Mouse (Mus musculus) MEL-GATA-1-ER (cell line): ENCODE results near the gene Tbcb.
"Not testable (repeated sequence)": the region's sequence is repeated elsewhere in the genome, so short reads cannot be mapped to it uniquely, and the experiment has no call there.

Experiments
- DNase-seq: peaks from one replicate; pipeline ENCODE4 v3.0.0-alpha.2; 2012; ENCODE audit warnings: low read depth; ENCODE audit errors: extremely low read depth

The Tbcb gene

DNA sequence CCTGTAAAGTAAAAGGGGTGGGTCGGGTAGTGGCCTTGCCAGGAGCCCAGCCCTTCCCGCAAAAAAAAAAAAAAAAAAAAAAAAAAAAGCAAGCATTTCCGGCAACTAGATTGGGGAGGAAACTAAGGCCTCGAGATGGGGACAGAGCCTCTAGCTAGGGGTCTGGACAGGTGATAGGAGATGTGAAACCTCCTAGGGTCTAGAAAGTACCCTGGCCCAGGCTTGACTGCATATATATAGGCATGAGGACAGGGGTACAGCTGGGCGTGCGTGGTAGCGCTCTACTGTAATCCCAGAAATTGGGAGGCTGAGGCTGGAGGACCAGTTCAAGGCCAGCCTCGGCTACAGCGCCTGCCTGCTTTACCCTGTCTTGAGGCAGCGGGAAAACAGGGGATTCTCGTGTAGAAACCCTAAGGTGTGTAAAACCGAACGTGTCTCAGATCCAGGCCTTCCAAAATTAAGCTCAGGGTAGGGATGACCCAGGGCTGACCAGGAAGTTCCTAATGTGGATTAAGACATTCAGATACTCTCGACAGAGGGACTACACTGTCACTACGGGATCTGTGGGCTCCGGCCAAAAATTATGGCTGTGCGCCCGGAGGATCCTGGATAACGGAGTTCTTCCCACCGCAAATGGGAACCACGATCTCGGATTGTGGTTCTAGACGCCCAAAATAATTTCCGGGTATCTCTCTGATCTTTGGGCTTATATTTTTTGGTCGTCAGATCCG lies 37.8 kb downstream of the Tbcb start:
- no peak for DNase-seq

DNA sequence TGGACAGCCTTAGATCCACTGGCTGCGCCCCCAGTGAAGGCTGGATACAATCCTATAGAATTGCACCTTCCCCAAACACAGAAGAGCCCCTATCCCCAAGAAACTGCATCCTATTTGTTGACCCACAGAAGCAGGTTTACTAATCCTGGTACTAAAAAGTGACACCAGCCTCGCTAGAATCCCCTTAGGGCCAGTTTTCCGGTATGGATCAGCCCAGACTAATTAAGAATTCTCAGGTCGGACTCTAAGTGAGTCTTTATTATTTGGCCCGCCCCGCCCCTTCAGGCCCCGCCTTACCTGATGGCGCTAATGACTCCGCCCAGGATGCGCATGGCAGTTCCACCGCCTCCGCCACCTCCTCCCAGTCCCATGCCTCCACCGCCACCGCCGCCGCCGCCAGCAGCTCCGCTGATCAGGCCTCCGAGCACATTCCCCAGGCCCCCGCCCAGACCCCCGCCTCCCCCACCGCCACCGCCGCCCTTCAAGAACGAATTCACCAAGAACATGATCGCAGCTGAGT lies 38.4 kb downstream of the Tbcb start:
- DNase-seq: peak; percentile 56

DNA sequence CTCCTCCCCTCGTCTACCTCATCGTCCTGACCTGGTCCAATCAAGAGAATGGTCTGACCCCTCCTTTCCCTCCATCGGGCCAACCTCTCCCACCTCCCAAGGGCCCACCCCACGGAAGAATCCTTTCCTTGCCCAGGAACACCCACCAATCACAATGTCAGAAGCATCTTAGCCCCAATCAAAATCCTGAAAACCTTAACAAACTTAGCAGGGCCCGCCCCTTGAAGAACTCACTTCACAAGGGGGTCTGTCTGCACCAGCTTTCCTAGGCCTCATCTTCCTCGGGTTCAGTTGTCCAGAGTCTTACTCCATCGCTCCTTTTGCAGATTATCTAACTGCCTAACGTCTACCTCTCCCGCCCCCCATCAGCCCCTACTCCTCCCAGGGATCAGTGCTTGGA lies 39.1 kb downstream of the Tbcb start:
- DNase-seq: no peak

DNA sequence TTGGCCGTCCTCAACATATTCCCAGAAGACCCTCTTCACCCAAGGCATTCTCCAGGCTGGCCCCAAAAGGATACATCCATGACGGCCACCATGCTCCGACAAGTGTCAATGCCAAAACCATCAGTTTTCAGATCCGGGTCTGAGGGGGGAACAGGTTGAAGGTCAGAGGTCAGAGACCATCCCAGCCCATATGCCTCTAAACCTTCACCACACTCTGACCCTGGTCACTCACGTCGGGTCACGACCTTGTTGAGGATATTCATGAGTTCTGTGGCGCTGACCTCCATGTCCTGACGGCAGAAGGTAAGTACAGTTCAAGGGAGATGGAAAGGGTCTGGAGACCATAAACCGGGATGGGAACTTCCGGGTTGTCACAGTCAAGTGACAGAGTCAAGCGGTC lies 40.0 kb downstream of the Tbcb start:
- DNase-seq: no peak

GRCm38 (mm10) chr7:30189116-30189491 lies 43.0 kb downstream of the Tbcb start:
- no peak for DNase-seq

- DNase-seq: no peak
Observed at GRCm38 (mm10) chr7:30188344-30189115, 43.5 kb downstream of the Tbcb start.

DNA sequence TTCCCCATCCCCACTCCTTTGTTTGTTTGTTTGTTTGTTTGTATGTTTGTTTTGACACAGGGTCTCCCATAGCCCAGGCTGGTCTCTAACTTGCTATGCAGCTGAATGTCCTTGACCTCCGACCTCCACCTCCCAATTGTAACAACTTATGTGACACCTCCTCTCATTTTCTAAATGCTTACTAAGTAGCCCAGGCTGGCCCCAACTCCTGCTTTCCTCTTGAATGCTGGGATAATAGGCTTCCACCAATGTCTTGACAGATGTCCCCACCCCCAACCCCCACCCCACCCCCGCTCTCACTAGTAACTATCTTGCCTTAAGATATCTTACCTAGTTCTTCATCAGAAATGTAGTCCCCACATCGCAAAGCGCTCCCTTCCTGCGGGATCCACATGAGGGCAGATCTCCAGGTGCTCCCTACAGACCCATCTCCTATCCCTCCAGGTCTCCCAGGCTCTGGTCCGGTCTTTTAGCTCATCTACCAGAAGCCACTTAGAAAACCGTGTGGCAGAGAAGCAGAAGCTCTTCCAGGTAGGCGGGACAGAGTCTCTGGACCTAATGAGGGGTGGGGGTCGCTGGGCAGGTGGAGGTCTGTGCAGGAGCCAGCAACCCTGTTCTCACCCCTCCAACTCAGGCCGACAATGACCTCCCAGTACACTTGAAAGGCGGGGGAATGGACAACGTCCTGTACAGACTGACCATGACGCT lies 47.3 kb downstream of the Tbcb start:
- no peak for DNase-seq

DNA sequence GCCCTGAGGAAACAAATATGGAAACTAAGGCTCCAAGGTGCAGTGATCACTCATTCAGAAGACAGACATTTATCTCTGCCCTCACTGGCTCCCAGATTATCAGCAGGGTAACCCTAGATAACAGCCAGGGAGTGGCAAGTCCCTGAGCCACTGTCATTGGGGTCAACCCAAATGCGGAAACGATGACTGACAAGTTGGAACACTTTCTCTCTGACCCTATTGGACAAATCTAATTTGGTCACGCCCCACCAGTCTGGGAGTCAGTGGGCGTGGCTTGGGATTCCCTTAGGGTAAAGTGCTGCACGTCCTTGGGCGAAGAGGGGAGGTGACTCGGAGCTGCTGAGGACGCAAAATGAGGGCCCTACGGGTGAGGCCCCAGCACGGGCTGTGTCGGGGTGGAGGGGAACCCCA lies 48.2 kb downstream of the Tbcb start, which contains the start of gene Cox7a1:
Cox7a1 (plus strand) TSS at position 266 of the 411 bp plus-strand sequence.
- peak; percentile 92 for DNase-seq

GRCm38 (mm10) chr7:30183189-30183588 lies 48.9 kb downstream of the Tbcb start:
- DNase-seq: not testable (repeated sequence)

GRCm38 (mm10) chr7:30181929-30182328 lies 50.1 kb downstream of the Tbcb start:
- DNase-seq: not testable (repeated sequence)

DNA sequence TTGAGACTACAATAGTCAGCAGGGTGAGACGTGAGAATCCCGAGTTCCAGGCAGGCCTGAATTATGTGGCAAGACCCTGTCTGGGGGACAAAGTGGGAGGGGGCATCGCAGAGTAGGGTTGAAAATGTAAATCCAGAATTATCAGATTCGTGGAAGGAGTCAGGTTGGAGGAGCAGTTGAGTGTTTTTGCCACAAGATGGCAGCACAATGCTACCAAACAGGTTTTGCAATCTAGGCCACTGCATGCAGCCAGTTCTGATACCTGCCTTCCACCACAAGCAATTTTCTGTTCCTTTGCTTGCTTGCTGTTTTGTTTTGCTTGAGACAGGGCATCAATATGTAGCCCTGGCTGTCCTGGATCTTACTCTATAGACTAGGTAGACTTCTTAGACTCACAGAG lies 50.8 kb downstream of the Tbcb start:
- DNase-seq: peak; percentile 54

DNA sequence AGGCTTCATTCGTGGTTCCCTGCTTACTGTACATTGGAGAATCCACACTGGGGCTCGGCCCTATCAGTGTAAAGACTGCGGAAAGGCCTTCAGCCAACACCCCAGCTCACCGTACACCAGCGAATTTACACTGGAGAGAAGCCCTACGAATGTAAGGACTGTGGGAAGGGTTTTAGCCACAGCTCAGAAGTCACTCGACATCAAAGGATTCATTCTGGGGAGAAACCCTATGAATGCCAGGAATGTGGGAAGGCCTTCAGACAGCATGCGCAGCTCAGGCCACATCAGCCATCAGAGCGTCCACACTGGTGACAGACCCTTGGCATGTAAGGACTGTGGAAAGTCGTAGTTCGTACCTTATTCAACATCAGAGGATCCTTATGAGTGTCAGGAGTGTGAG lies 53.8 kb downstream of the Tbcb start:
- no peak for DNase-seq

DNA sequence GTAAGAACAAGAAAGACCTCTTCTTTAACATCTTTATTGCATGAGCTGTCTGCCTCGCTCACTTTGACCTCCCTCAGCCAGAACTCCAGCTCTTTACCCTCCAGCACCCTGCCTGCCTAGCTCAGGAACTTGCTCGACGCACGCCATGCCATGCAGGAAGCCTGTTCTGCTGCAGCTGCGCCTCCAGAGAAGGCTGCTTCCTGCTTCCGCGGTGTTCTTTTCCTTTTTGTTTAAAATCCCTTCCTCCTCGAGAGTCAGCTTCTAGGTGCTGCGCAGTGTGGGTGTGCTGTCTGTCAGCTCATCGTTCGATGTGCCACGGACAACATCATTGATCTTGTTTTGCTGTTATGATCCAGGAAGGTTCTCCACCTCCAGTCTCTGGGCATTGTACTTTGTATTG lies 55.6 kb downstream of the Tbcb start:
- no peak for DNase-seq
